Mouse (Mus musculus) hindbrain, embryonic 11.5 days (tissue): ENCODE data around the gene Tle6. TPM values are rescaled to one million over a fixed set of nuclear protein-coding genes. Genes with fewer than 3 reads are reported as not detected.

Experiments used
- ATAC-seq: fragments of 200-750 bp; cut with Nextera tagmentation; 2 replicates; pipeline ENCODE4 v1.8.0; 2017; ENCODE audit warnings: mild to moderate bottlenecking, moderate TSS enrichment, moderate library complexity; ENCODE audit not compliant: low FRiP score
- DNase-seq: peaks from one replicate; pipeline ENCODE4 v3.0.0-alpha.2; 2015; ENCODE audit warnings: low spot score
- H3K27ac ChIP-seq: fragments of 300-500 bp; sonication (generic); 2 replicates; pipeline ENCODE4 v1.5.1; 2014; ENCODE audit warnings: mild to moderate bottlenecking, low read depth, low read length
- H3K27me3 ChIP-seq: fragments of 300-500 bp; sonication (generic); 2 replicates; pipeline ENCODE4 v1.6.1; 2014; ENCODE audit warnings: mild to moderate bottlenecking, low read length, moderate library complexity, mixed read lengths; ENCODE audit not compliant: control insufficient read depth, insufficient read depth
- H3K36me3 ChIP-seq: fragments of 300-500 bp; sonication (generic); 2 replicates; pipeline ENCODE4 v1.6.1; 2014; ENCODE audit warnings: mild to moderate bottlenecking, low read length, moderate library complexity, mixed read lengths; ENCODE audit not compliant: control insufficient read depth, insufficient read depth
- H3K4me1 ChIP-seq: fragments of 300-500 bp; sonication (generic); replicated peaks from 2 replicates; pipeline ENCODE4 v1.6.1; 2014; ENCODE audit warnings: low read length, mixed read lengths; ENCODE audit not compliant: control insufficient read depth, insufficient read depth
- H3K4me2 ChIP-seq: fragments of 300-500 bp; sonication (generic); replicated peaks from 2 replicates; pipeline ENCODE4 v1.6.1; 2014; ENCODE audit warnings: mild to moderate bottlenecking, low read depth, low read length
- H3K4me3 ChIP-seq: fragments of 300-500 bp; sonication (generic); 2 replicates; pipeline ENCODE4 v1.5.1; 2014; ENCODE audit warnings: low read depth, low read length
- H3K9ac ChIP-seq: fragments of 300-500 bp; sonication (generic); 2 replicates; pipeline ENCODE4 v1.6.1; 2014; ENCODE audit warnings: low read depth, low read length
- H3K9me3 ChIP-seq: fragments of 300-500 bp; sonication (generic); 2 replicates; pipeline ENCODE4 v1.6.1; 2016; ENCODE audit warnings: low read length; ENCODE audit not compliant: control insufficient read depth
- WGBS: fragments of 180-500 bp; shearing (Covaris S2); extraction: QIAGEN DNeasy Blood & Tissue Kit; methylation state at CpG from one replicate; pipeline ENCODE4 v1.1.7; 2014; 5-methylcytosine and 5-hydroxymethylcytosine counted together
- polyA plus RNA-seq: library from polyadenylated mRNA; unstranded; fragments of >200 nt; fragmentation: Nextera tagmentation; extraction: Ambion mirVana; gene quantifications from 2 replicates; pipeline ENCODE4 v1.2.1, GENCODE M21; 2014

Gene Tle6
- polyA plus RNA-seq, 1 experiment from 2014 or later, result 5.1 TPM

- no peak for DNase-seq
- H3K27ac ChIP-seq, result no peak overlapping the region
- no peak for ATAC-seq
- H3K4me3 ChIP-seq, result no peak overlapping the region
- no peak overlapping the region for H3K4me2 ChIP-seq
- H3K27me3 ChIP-seq, result no peaks in the 10 kb centered on the region
- no peaks in the 10 kb centered on the region for H3K9me3 ChIP-seq
- 0 out of 2 replicates have a peak, but pooled peaks cover 3% of the 10 kb centered on the region for H3K4me1 ChIP-seq
- no peak overlapping the region for H3K9ac ChIP-seq
- WGBS, result 72% methylated on average over 3 of the region's 3 CpGs
- H3K36me3 ChIP-seq, result no peaks in the 10 kb centered on the region
Observed at GRCm38 (mm10) chr10:81556282-81556681, 44.6 kb downstream of the Tle6 start.

GRCm38 (mm10) chr10:81553807-81554755 lies 46.8 kb downstream of the Tle6 start:
- Histone ChIP-seq H3K4me1 (no peaks in the 10 kb centered on the region), H3K4me2 (no peak overlapping the region), H3K27ac (no peak overlapping the region), H3K9me3 (no peaks in the 10 kb centered on the region), H3K9ac (no peak overlapping the region), H3K27me3 (no peaks in the 10 kb centered on the region), H3K36me3 (no peaks in the 10 kb centered on the region), H3K4me3 (no peak overlapping the region)
- 84% methylated on average over 6 of the region's 6 CpGs for WGBS
- no peak for DNase-seq
- no peak for ATAC-seq

GRCm38 (mm10) chr10:81553232-81553631 lies 47.6 kb downstream of the Tle6 start:
- WGBS, result 83% methylated on average over 5 of the region's 5 CpGs
- no peak overlapping the region for H3K9ac ChIP-seq
- ATAC-seq, result no peak
- no peaks in the 10 kb centered on the region for H3K9me3 ChIP-seq
- H3K4me2 ChIP-seq, result no peak overlapping the region
- no peaks in the 10 kb centered on the region for H3K36me3 ChIP-seq
- no peaks in the 10 kb centered on the region for H3K27me3 ChIP-seq
- no peak overlapping the region for H3K27ac ChIP-seq
- H3K4me1 ChIP-seq, result no peaks in the 10 kb centered on the region
- H3K4me3 ChIP-seq, result no peak overlapping the region
- peak; percentile 47 for DNase-seq

- no peak overlapping the region for H3K4me2 ChIP-seq
- H3K9ac ChIP-seq, result no peak overlapping the region
- H3K4me3 ChIP-seq, result no peak overlapping the region
- 9% methylated on average over 12 of the region's 12 CpGs for whole genome bisulfite sequencing
- H3K27ac ChIP-seq, result no peak overlapping the region
- no peaks in the 10 kb centered on the region for H3K36me3 ChIP-seq
- ATAC-seq (peak; percentile 64), DNase-seq (peak; percentile 82)
- H3K27me3 ChIP-seq, result no peaks in the 10 kb centered on the region
- no peaks in the 10 kb centered on the region for H3K4me1 ChIP-seq
- H3K9me3 ChIP-seq, result no peaks in the 10 kb centered on the region
Observed at GRCm38 (mm10) chr10:81551597-81552102, 49.2 kb downstream of the Tle6 start.

GRCm38 (mm10) chr10:81550257-81550656 lies 50.6 kb downstream of the Tle6 start:
- Histone ChIP-seq H3K36me3 (no peaks in the 10 kb centered on the region), H3K4me2 (no peak overlapping the region), H3K9me3 (no peaks in the 10 kb centered on the region), H3K9ac (no peak overlapping the region), H3K27ac (no peak overlapping the region), H3K27me3 (no peaks in the 10 kb centered on the region), H3K4me3 (no peak overlapping the region), H3K4me1 (no peaks in the 10 kb centered on the region)
- DNase-seq (peak; percentile 82), ATAC-seq (no peak)
- WGBS, result 13% methylated on average over 7 of the region's 7 CpGs

- H3K27ac ChIP-seq, result no peak overlapping the region
- H3K27me3 ChIP-seq, result no peaks in the 10 kb centered on the region
- ATAC-seq (no peak), DNase-seq (no peak)
- H3K4me1 ChIP-seq, result peaks cover 4% of the 10 kb centered on the region
- H3K36me3 ChIP-seq, result no peaks in the 10 kb centered on the region
- no peak overlapping the region for H3K9ac ChIP-seq
- no peak overlapping the region for H3K4me3 ChIP-seq
- H3K4me2 ChIP-seq, result no peak overlapping the region
- no peaks in the 10 kb centered on the region for H3K9me3 ChIP-seq
- 66% methylated on average over 5 of the region's 5 CpGs for WGBS
Observed at GRCm38 (mm10) chr10:81548944-81549343, 51.9 kb downstream of the Tle6 start.

- H3K27me3 ChIP-seq, result no peaks in the 10 kb centered on the region
- no peak overlapping the region for H3K9ac ChIP-seq
- H3K4me2 ChIP-seq, result no peak overlapping the region
- WGBS, result 93% methylated on average over 13 of the region's 13 CpGs
- no peaks in the 10 kb centered on the region for H3K36me3 ChIP-seq
- no peak overlapping the region for H3K4me3 ChIP-seq
- H3K27ac ChIP-seq, result no peak overlapping the region
- no peaks in the 10 kb centered on the region for H3K9me3 ChIP-seq
- no peak for ATAC-seq
- H3K4me1 ChIP-seq, result peaks cover 15% of the 10 kb centered on the region
- DNase-seq, result no peak
Observed at GRCm38 (mm10) chr10:81546788-81547571, 53.9 kb downstream of the Tle6 start.

- DNase-seq, result no peak
- Histone ChIP-seq H3K9me3 (no peaks in the 10 kb centered on the region), H3K27ac (no peak overlapping the region), H3K4me3 (no peak overlapping the region), H3K9ac (no peak overlapping the region), H3K4me1 (peaks cover 15% of the 10 kb centered on the region), H3K4me2 (no peak overlapping the region), H3K27me3 (no peaks in the 10 kb centered on the region), H3K36me3 (no peaks in the 10 kb centered on the region)
- 83% methylated on average over 5 of the region's 5 CpGs for WGBS
- no peak for ATAC-seq
Observed at GRCm38 (mm10) chr10:81546332-81546731, 54.5 kb downstream of the Tle6 start.
